Mouse (Mus musculus) granulocyte monocyte progenitor cell, adult 5-6 weeks (primary cell): Measurements from ENCODE around the gene Fzr1. TPM values are rescaled to one million over a fixed set of nuclear protein-coding genes. Genes with fewer than 3 reads are reported as not detected.

ENCODE experiments used
- ATAC-seq: replicated peaks from 2 replicates; pipeline ENCODE4 v1.8.0; 2016; ENCODE audit warnings: mild to moderate bottlenecking, moderate TSS enrichment, inconsistent platforms; ENCODE audit not compliant: poor library complexity, severe bottlenecking
- total RNA-seq, 2 experiments: library from RNA; stranded (forward) in 1 of 2; stranded (reverse) in 1 of 2; fragments of 200-712, 200-1000 nt in 1 of 2; fragments of >200 nt in 1 of 2; fragmentation: Nextera tagmentation in 1 of 2; gene quantifications; 2 replicates each; pipeline ENCODE4 v1.2.3; 2014 to 2017

Gene Fzr1
- total RNA-seq, 2 experiments from 2014 or later, result 15.3 to 17.0 TPM

DNA sequence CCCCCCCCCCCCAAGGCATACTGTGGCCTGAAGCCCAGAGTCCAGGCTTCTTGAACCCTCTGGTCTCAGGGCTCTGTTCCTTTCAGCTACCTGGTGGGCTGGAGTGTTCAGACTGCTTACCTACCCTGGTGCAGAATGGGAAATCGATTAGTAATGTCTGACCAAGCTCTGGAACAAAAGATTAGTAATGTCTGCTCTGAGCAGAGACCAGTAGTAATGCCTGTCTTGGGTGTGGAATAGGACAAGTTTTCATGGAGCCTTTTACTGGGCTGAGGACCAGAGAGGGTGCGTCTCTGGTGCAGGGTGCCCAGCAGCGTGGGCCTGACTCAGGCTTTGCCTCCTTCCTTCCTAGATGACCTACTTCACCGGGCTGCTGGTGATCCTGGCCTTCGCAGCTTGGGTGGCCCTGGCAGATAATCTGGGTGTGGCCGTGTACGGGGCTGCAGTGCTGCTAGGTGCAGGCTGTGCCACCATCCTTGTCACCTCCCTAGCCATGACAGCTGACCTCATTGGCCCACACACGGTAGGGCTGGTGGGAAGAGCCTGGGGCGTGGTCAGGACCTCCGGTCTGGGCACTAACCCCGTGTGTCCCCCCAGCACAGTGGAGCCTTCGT lies 15.9 kb downstream of the Fzr1 start:
- ATAC-seq, result no peak

DNA sequence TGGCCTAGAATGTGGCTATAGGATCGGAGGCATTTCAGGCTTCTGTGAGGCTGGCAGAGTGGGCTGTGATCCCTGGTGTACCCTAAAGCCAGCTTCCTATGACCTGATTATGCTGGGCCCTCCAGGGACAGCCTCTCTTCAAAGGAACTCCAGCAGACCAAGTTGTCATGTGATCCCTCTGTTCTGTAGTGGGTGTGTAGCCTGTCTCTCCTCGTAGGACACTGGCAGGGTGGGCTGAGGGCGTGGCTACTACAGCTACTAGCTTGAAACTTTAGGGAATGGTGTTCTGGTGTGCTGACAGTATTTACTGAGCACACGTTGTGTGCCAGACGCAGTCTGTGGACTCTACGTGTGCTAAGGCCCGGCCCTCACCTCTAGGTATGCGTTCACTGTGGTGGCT lies 17.6 kb downstream of the Fzr1 start:
- ATAC-seq, result no peak

DNA sequence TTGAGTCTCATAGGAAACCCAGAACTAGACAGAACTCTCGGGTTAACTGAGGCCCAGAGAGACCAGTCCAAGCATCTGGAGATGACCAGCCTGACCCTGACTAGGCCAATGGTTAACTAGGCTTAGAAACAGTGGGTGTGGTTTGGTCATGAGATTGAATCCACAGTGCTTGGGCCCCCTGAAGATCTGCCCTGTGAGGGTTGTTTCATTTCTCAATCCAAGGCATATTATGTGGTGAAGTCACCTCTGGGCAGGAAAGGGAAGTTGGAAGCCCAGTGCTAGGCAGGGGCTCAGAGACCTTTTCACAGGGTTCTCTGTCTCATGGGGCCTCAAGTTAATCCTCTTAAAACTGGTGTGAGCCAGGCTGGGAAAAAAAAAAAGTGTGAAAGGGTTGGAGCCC lies 19.5 kb downstream of the Fzr1 start:
- peak; percentile 67 for ATAC-seq

DNA sequence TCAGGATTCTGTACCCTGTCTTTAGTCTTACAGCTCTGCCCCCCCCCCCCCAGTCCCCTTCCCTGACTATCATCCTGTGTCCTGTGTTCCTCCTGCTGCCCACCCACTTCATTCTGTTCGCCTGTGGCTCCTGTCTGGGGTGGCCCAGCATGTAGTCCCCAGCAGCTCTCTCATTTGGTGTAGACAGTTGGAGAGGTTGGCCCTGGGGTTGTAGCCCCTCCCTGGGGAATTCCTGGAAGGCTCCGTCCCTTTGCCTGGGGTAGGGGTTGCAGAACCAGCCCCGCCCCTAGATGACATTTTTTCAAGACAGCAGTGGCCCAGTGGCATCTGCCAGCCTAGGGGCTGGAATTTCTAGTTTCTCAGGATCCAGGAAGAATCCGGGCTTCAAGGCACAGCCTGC lies 20.1 kb downstream of the Fzr1 start:
- ATAC-seq, result no peak

DNA sequence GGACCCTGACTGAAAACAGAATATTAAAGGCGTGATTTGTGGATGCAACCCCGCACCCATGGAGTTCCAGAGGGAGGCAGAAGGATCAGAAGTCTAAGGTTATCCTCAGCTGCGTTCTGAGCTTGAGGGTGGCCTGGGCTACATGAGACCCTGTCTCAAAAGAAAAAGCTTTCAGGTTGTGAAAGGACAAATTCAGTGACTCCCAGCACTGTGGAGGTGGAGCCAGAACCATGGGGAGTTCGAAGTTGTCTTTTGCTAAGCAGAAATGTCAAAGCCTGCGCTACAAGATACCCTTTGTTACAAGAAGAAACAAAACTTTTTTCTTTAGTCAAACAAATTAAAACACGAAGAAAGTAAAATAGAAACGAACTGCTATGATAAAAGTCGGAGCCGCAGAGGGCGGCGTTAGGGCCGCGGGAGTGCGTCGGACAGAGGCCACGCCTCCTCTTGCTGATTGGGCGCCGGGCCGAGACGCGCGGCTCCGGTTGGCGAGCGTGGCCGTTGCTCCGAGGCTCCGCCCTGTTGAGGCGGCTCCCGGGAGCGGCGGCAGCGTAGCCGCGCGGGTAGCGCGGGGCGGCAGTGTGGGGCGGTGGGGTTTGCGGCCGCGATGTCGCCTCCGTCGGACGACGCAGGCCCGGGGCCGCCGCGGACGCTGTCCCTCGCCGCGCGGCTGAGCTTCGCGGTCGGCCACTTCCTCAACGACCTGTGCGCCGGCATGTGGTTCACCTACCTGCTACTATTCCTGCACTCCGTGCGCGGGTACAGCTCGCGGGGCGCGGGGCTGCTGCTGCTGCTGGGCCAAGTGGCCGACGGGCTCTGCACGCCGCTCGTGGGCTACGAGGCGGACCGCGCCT lies 21.1 kb downstream of the Fzr1 start, which contains the start of gene Mfsd12:
Mfsd12 (plus strand) TSS at position 501 of the 854 bp plus-strand sequence.
- ATAC-seq, result peak; percentile 61

DNA sequence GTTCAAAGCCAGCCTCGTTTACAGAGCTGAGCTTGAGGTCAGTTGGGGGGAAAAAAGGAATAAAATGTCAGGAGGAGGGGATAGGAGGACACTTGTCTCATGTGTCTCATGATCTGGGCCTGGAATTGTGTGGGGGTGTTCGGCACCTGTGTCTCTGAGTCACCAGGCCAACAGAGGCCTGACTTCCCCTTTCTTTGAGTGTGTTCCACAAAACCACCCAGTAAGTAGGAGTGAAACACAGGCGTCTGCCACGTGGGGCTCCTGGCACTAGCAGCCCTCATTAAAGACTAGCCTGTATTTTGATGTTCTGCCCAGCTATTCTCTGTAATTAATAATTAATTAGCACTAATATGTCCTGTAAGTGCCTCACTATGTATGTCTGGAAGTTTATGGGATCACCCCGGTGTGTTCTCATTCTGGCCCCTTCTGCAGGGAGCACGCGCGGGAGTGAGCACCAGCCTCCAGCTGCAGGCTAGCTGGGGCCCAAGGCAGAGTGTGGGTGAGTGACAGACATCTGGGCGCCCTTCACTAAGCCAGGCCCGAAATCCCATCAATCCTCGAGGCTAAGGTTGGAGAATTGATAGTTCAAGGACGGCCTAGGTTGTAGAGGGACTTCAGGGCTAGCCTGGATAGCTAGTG lies 21.8 kb downstream of the Fzr1 start:
- ATAC-seq, result peak; percentile 52

DNA sequence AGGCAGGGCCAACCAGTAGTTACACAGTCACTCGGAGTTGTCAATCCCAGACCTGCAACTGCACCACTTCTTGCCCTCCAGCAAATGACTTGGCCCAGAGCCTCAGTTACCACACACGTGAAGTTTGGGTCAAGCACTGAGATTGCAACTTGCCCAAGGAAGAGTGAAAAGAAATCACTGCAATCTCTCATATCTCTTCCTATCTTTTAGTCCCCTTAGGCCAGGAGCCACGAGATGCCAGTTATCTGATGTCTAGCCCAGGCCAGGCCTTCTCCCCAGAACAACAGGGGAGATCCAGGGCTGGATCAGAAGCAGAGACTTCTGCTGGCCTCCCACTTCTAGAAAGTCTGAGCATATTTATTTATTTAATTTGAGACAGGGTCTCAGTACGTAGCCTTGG lies 22.8 kb downstream of the Fzr1 start:
- no peak for ATAC-seq

DNA sequence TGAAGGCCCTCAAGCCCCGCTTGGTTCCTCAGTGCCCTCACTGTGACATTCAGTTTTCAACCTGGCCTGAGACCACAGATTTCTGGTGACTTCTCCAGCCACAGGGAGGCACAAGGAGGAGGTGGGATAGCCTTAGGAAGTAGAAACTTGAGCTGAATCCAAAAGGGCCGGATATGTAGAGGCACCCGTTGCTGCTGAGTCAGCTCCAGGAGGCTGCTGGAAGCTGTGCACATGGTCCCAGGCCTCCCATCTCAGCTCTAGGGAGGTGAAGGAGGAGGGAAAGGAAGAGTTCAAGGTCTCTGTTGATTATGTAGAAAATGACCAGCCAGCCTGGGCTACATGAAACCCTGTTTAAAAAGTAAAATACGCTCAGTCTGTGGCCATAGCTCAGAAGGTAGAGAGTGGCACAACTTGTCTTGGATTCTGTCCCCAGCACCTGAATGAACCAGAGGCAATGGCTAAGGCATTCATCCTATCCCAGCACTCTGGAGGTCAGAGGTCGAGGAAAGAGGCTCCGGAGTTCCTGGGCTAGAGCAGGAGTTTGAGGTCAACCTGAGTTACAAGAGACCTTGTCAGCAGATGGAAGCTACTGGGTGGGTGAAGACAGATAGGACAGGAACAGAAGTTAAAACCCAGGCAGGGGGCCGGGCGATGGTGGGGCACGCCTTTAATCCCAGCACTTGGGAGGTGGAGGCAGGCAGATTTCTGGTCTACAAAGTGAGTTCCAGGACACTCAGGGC lies 23.4 kb downstream of the Fzr1 start:
- no peak for ATAC-seq

DNA sequence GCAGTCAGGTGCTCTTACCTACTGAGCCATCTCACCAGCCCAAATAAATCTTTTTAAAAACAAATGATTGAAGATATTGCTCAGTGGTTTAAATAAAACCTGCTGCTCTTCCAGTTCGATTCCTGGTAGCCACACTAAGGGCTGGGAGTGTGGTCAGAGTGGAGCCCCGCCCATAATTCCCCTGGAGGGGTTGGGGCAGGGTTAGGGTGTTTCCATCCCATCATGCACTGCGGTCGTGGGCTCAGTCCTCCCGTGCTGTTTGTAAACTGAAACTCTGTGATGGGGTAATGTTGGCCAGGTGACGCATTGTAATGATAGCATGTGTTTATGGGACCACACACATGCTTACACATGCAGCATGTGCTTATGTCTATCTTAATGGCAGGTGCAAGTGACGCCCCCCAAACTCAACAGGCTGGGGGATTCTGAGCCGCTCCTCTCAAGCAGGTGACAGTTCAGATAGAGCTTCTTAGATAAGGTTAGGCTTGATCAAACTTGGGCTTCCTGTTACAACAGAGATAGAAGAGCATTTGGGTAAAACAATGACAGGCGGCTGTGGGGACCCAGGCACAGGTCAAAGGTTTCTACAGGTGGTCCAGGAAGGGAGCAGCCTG lies 26.5 kb downstream of the Fzr1 start:
- peak; percentile 25 for ATAC-seq

DNA sequence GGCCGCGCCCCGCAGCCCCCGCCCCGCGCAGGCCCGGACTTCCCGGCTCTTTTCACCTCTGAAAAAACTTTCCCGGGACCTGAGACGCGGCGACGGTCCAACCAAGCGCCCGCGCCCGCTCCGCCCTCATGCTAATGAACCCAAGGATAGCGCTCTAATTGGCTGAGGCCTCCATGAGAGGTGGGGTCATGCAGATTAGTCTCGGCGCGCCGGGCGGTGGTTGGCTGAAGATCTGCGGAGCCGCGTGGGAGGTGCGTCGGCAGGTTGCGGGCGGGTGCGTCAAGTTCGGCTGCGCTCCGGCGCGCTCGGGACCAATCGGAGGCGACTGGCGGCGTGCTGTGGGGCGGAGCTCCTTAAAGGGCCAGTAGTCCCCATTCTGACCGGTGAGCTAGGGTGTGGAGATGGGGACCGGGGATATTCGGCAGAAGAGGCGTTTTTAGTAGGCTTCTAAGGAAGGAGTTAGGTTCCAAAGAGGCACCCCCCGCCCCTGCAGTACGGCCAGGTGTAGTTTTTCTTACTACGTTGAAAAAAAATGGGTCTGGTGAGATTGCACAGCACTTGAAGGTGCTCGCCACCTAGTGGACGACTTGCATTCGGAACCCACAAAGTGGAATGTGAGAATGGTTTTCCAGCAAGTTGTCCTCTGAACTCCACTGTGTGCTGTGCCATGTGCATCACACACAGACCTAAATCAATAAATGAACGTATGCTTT lies 27.8 kb downstream of the Fzr1 start, which contains the start of gene Hmg20b:
Hmg20b (minus strand) TSS at position 130 of the 713 bp plus-strand sequence.
- ATAC-seq, result peak; percentile 83

DNA sequence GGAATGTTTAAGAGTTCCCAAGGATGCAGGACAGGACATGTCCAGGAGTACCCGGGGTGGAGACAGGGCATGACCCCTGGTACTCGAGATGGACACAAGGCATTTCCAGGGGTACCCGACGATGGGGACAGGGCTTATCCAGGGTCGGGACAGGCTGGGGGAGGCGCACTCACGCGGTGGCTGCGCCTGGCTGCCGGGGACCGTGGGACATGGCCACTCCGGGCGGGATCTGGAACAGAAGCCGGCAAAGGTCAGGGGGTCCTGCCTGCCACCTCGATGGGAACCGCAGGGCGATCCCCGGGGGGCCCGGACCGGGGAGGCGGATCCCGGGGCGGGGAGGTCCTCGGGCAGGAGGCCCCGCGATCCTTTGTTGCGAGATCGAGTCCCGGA lies 28.4 kb downstream of the Fzr1 start:
- no peak for ATAC-seq

DNA sequence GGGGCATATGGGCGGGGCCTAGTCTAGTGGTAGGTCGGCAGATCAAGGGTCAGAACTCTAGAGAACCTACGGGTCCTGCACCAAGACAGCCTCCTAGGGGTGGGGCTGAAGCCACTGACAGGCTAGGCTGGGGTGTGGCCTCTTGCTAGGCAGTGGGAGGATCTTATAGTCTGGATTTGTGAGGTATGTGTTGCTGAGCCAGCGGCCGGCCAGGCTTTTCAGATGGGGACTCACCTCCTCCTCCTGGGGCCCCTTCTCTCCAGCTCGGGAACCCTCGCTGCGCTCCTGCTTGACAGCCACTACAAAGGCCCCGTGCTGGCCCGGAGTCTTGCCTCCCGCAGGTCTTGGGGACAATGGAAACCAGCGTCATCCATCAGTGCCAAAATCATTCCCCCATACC lies 29.2 kb downstream of the Fzr1 start:
- peak; percentile 22 for ATAC-seq

DNA sequence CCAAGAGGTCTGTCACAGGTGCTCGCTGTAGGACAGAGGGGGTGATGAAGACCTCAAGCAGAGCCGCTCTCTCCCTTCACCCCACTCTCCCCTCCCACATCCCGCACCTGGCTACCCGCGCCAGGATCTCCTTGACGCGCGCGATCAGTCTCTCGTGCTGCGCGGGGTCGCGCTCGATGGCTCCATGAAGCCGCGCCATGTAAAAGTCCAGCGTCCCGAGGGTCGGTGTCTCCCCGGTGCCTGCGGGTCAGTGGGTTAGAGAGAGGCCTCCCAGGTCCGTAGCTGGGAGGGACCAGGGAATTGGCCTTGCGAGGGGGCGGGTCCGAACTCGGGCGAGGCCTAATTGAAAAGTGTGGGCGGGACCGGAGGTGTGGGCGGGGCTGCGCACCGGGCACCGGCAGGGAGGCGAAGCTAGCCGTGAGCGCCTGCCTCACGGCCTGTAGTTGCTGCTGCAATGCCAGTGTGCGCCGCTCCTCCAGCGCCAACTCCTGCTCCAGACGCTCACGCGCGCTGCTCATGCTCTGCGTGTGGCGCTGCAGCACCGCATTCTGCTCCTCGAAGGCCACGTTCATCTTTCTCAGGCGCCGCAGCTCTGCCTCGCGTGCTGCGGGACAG lies 31.8 kb downstream of the Fzr1 start:
- peak; percentile 53 for ATAC-seq

DNA sequence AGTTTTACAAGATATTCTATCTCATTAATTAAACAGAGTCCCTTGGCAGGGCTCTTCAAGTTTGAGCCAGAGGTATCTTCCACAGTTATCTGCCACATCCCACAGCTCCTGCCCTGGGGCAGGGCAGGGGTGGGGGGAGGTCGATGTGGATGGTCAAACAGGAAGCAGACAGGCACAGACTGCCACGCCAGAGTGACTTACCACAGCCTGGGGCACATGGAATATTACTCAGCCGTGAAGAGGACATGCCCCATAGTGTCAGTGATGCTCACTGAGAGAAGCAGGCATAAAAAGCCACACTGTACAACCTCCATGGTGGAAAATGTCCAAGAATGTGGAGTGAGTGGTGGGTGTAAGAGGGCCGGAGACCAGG lies 33.2 kb downstream of the Fzr1 start:
- ATAC-seq, result no peak

DNA sequence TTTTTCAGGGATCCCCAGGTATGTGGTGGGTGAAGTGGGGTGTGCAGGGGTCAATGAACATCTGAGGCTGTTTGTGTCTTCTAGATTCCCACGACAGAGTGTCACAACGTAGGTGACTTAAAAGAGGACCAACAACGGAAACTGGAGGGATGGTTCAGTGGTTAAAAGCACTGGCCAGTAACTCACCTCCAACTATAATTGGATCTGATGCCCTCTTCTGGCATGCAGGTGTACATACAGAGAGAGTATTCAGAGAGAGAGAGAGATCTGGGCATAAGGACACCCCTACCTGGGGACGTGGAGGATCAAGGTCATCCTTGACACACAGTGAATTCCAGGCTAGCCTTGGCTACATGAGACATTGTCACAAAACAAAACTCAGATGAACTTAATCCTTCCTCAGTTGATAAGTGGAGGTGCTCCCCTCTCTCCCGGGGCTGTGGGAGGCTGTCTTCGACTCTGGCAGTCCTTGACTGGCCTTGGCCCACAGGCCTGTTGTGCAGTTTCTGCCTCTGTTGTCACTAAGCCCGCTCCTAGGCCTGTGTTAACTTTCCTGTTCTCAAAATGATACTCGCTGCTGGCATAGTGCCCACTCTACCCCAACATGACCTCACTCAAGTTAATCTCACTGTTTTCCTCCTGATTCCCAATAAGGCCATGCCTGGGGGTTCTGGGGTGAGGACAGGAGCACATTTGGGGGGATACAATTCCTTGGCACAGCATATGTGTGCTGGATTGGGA lies 33.7 kb downstream of the Fzr1 start:
- ATAC-seq, result no peak

DNA sequence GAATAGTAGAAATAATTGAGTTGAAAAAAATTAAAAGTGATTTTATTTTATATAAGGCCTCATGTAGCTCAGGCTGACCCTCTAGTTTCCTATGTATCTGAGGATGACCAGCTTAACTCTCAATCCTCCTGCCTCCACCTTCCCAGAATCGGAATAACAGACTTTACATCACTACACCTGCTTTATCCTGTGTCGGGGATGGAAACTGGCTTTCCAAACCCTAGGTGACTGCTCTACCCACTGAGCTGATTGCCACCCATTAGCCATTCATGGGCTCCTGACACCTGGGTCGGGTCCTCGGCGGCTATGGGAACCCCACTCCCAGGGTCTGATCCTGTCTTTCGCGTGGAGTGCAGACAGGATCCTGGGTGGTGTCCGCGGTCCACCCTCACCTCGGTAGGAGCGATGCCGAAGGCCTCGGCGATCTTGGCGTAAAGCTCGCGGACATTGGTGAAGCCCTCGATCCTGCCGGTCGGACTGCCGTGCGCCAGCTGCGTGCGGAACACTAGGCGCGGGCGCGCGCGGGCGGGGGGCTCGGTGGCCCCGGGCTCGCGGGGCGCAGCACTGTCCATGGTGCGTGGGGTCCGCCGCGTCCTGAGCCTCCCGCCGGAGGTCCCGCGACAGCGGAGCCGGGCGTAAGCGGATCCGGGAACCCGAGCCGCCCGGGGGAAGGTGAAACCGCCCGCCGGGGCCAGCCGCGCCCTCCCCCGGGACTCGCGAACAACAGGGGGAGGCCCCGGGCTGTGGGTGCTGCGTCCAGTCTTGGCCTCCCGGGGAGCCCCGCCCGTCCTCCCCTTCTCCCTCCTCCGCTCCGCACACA lies 35.4 kb downstream of the Fzr1 start, which contains the start of gene Gipc3:
Gipc3 (minus strand) TSS at position 581 of the 820 bp plus-strand sequence.
- ATAC-seq, result peak; percentile 13; the same call in 1 of the 2 replicates

DNA sequence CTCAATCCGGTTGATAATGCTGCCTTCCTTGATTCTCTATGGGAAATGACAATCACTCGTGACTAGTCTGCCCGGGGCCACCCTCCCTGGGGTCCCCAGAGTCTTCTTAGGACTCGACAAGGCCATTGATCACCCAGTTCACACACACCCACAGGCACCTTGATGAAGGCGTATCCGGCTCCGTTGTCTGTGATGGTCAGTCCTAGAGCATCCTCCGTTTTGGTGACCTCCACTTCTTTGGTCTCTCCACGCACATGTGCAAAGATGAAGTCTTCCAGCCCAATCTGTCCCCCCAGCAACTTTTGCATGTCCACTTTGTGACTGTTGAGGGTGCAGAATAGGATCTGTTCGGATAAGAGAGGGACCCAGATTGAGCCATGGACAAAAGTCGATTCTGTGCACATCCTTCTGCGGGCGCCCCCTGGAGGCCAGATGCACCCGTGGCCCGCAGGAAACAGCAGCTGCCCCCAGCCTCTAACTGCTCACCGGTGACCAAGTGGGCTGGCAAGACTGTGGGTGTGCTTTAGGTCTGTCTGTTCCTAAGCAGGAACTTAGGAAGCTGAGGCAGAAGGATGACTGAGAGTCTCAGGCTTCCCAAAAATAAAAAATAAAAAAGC lies 36.9 kb downstream of the Fzr1 start:
- peak; percentile 49; the same call in 1 of the 2 replicates for ATAC-seq
